Comparison of ENCODE assay signal across 18 mouse cellular contexts in genomic region chr19:43750008-43750407, GRCm38 (mm10). TPM values are rescaled to one million over a fixed set of nuclear protein-coding genes. Genes with fewer than 3 reads are reported as not detected.
"Had no signal": no experiment of that assay in that cellular context is flagged by ENCODE, and none has a peak within 500 bp of the region (broad histone marks: within the 10 kb centered on the region; RNA-seq: fewer than 3 reads in every experiment).

No protein-coding gene starts in this region.

- H3K4me3 ChIP-seq: neural tube, embryonic 12.5 days; neural tube, embryonic 13.5 days; neural tube, embryonic 15.5 days; stomach, embryonic 15.5 days had no signal

- H3K9ac ChIP-seq: neural tube, embryonic 12.5 days; neural tube, embryonic 13.5 days; neural tube, embryonic 15.5 days; stomach, embryonic 15.5 days had no signal

- H3K27ac ChIP-seq: neural tube, embryonic 12.5 days; neural tube, embryonic 13.5 days; neural tube, embryonic 15.5 days; stomach, embryonic 15.5 days; stomach, postnatal 0 days had no signal

- H3K27me3 ChIP-seq: neural tube, embryonic 12.5 days; neural tube, embryonic 13.5 days; neural tube, embryonic 15.5 days; stomach, embryonic 15.5 days had no signal

- H3K9me3 ChIP-seq: neural tube, embryonic 12.5 days; neural tube, embryonic 13.5 days; neural tube, embryonic 15.5 days; stomach, embryonic 15.5 days had no signal

- H3K4me2 ChIP-seq: neural tube, embryonic 12.5 days; neural tube, embryonic 13.5 days; neural tube, embryonic 15.5 days; stomach, embryonic 15.5 days had no signal

- H3K4me1 ChIP-seq: neural tube, embryonic 12.5 days; stomach, embryonic 15.5 days had no signal

- DNase-seq: retina, postnatal 1 day; right cerebral cortex, adult 18-20 months; right cerebral cortex, postnatal 14 days; right cerebral cortex, postnatal 25 days; right cerebral cortex, postnatal 4 days; spleen, adult 18-20 months; thymus, adult 18-20 months; thymus, adult 2 months; thymus, postnatal 14 days; thymus, postnatal 25 days; thymus, postnatal 36 days; thymus, postnatal 4 days had no signal

RNA-seq across cellular contexts. Expression of gene Abcc2, which starts 32.0 kb away (rescaled TPM):
- polyA plus RNA-seq: thymus, postnatal 0 days had no signal
